Mouse (Mus musculus) MEL (cell line): Measurements from ENCODE around the gene Adgrl4. TPM values are rescaled to one million over a fixed set of nuclear protein-coding genes. Genes with fewer than 3 reads are reported as not detected.

ENCODE experiments used
- DNase-seq: peaks from one replicate; pipeline ENCODE4 v3.0.0; 2011; ENCODE audit warnings: low read depth, low spot score
- H3K27ac ChIP-seq: 2 replicates; pipeline ENCODE4 v1.5.1; 2012; ENCODE audit warnings: low read depth, mild to moderate bottlenecking, control low read depth, low read length, moderate library complexity; ENCODE audit not compliant: control insufficient read depth
- H3K27me3 ChIP-seq, 2 experiments: fragments of 150-350 bp in 1 of 2; sonication (generic) in 1 of 2; 2 replicates each; pipeline ENCODE4 v1.6.1; 2012; ENCODE audit warnings: low read length in 2 of 2, mild to moderate bottlenecking in 2 of 2, improper control_type of control experiment in 1 of 2, moderate library complexity in 1 of 2; ENCODE audit not compliant: insufficient read depth in 2 of 2, control insufficient read depth in 1 of 2
- H3K36me3 ChIP-seq, 2 experiments: 2 replicates each; pipeline ENCODE4 v1.6.1; 2012 to 2014; ENCODE audit warnings: low read length in 2 of 2, improper control_type of control experiment in 1 of 2, inconsistent platforms in 1 of 2, mild to moderate bottlenecking in 1 of 2; ENCODE audit not compliant: insufficient read depth in 2 of 2, control insufficient read depth in 1 of 2
- H3K4me1 ChIP-seq, 2 experiments: fragments of 150-350 bp in 1 of 2; sonication (generic) in 1 of 2; 2 replicates each; pipeline ENCODE4 v1.6.1; 2012; ENCODE audit warnings: low read length in 2 of 2, improper control_type of control experiment in 1 of 2, mild to moderate bottlenecking in 1 of 2; ENCODE audit not compliant: insufficient read depth in 2 of 2, control insufficient read depth in 1 of 2
- H3K4me3 ChIP-seq, 2 experiments: fragments of 150-350 bp in 1 of 2; sonication (generic) in 1 of 2; 2 replicates each; pipeline ENCODE4 v1.5.1; 2012; ENCODE audit warnings: low read depth in 2 of 2, low read length in 2 of 2, mild to moderate bottlenecking in 2 of 2, moderate library complexity in 2 of 2, control low read depth in 1 of 2, improper control_type of control experiment in 1 of 2; ENCODE audit not compliant: control insufficient read depth in 1 of 2, insufficient read depth in 1 of 2
- H3K79me2 ChIP-seq: 2 replicates; pipeline ENCODE4 v1.6.1; 2012; ENCODE audit warnings: mild to moderate bottlenecking, low read length, moderate library complexity; ENCODE audit not compliant: control insufficient read depth, poor library complexity, insufficient read depth
- H3K9ac ChIP-seq: 2 replicates; pipeline ENCODE4 v1.6.1; 2012; ENCODE audit warnings: low read depth, mild to moderate bottlenecking, control low read depth, low read length, moderate library complexity; ENCODE audit not compliant: control insufficient read depth, poor library complexity, severe bottlenecking
- H3K9me3 ChIP-seq: fragments of 150-350 bp; sonication (generic); replicated peaks from 2 replicates; pipeline ENCODE4 v1.6.1; 2012; ENCODE audit warnings: mild to moderate bottlenecking, low read length, improper control_type of control experiment, moderate library complexity; ENCODE audit not compliant: insufficient read depth
- BHLHE40 ChIP-seq: IDR thresholded peaks from 2 replicates; pipeline ENCODE4 v1.6.1; 2012; ENCODE audit warnings: low read depth, mild to moderate bottlenecking, inconsistent platforms, low read length, improper control_type of control experiment, borderline replicate concordance
- CHD1 ChIP-seq: IDR thresholded peaks from 2 replicates; pipeline ENCODE4 v1.6.1; 2012; ENCODE audit warnings: low read depth, mild to moderate bottlenecking, inconsistent platforms, low read length, improper control_type of control experiment
- CHD2 ChIP-seq: IDR thresholded peaks from 2 replicates; pipeline ENCODE4 v1.6.1; 2011; ENCODE audit warnings: low read length, improper control_type of control experiment
- CTCF ChIP-seq, 3 experiments: IDR thresholded peaks in 2 of 3; conservative IDR thresholded peaks in 1 of 3; 2 replicates each; pipeline ENCODE4 v1.5.1; 2011 to 2012; ENCODE audit warnings: low read length in 3 of 3, low read depth in 2 of 3, mild to moderate bottlenecking in 2 of 3, improper control_type of control experiment in 1 of 3, inconsistent platforms in 1 of 3, mixed read lengths in 1 of 3, moderate library complexity in 1 of 3; ENCODE audit not compliant: control insufficient read depth in 1 of 3, insufficient read depth in 1 of 3, poor library complexity in 1 of 3, severe bottlenecking in 1 of 3
- ELF1 ChIP-seq: IDR thresholded peaks from 2 replicates; pipeline ENCODE4 v1.6.1; 2014; ENCODE audit warnings: low read depth, mild to moderate bottlenecking, inconsistent platforms, low read length, improper control_type of control experiment, moderate library complexity
- EP300 ChIP-seq, 2 experiments: IDR thresholded peaks; 2 replicates each; pipeline ENCODE4 v1.6.1; 2011; ENCODE audit warnings: improper control_type of control experiment in 2 of 2, low read length in 2 of 2, low read depth in 1 of 2, mild to moderate bottlenecking in 1 of 2
- GABPA ChIP-seq: IDR thresholded peaks from 2 replicates; pipeline ENCODE4 v1.6.1; 2012; ENCODE audit warnings: low read depth, mild to moderate bottlenecking, inconsistent platforms, low read length, improper control_type of control experiment, moderate library complexity
- HCFC1 ChIP-seq: IDR thresholded peaks from 2 replicates; pipeline ENCODE4 v1.6.1; 2012; ENCODE audit warnings: low read depth, mild to moderate bottlenecking, inconsistent platforms, low read length, improper control_type of control experiment, moderate library complexity
- JUND ChIP-seq: IDR thresholded peaks from 2 replicates; pipeline ENCODE4 v1.6.1; 2011; ENCODE audit warnings: low read depth, mild to moderate bottlenecking, improper control_type of control experiment, low read length
- KAT2A ChIP-seq: conservative IDR thresholded peaks from 2 replicates; pipeline ENCODE4 v1.6.1; 2012; ENCODE audit warnings: low read depth, low read length, improper control_type of control experiment, inconsistent platforms
- MAFK ChIP-seq: IDR thresholded peaks from 2 replicates; pipeline ENCODE4 v1.6.1; 2011; ENCODE audit warnings: low read depth, mild to moderate bottlenecking, low read length, improper control_type of control experiment, borderline replicate concordance
- MAZ ChIP-seq: IDR thresholded peaks from 2 replicates; pipeline ENCODE4 v1.6.1; 2012; ENCODE audit warnings: low read depth, mild to moderate bottlenecking, inconsistent platforms, low read length, improper control_type of control experiment
- MXI1 ChIP-seq: IDR thresholded peaks from 2 replicates; pipeline ENCODE4 v1.6.1; 2011; ENCODE audit warnings: mild to moderate bottlenecking, low read depth, low read length, improper control_type of control experiment
- MYB ChIP-seq: IDR thresholded peaks from 2 replicates; pipeline ENCODE4 v1.6.1; 2011; ENCODE audit warnings: mild to moderate bottlenecking, low read depth, low read length, improper control_type of control experiment
- MYC ChIP-seq: IDR thresholded peaks from 2 replicates; pipeline ENCODE4 v1.6.1; 2011; ENCODE audit warnings: low read depth, mild to moderate bottlenecking, low read length, improper control_type of control experiment, moderate library complexity
- NELFE ChIP-seq: IDR thresholded peaks from 2 replicates; pipeline ENCODE4 v1.6.1; 2011; ENCODE audit warnings: low read depth, low read length, improper control_type of control experiment
- NRF1 ChIP-seq: IDR thresholded peaks from 2 replicates; pipeline ENCODE4 v1.6.1; 2014; ENCODE audit warnings: low read depth, mild to moderate bottlenecking, inconsistent platforms, low read length, improper control_type of control experiment, moderate library complexity; ENCODE audit not compliant: poor library complexity, insufficient read depth, severe bottlenecking
- POLR2AphosphoS2 ChIP-seq: IDR thresholded peaks from 2 replicates; pipeline ENCODE4 v1.6.1; 2011; ENCODE audit warnings: low read length, improper control_type of control experiment
- SIN3A ChIP-seq: IDR thresholded peaks from 2 replicates; pipeline ENCODE4 v1.6.1; 2012; ENCODE audit warnings: low read length, improper control_type of control experiment, inconsistent platforms
- SMC3 ChIP-seq: IDR thresholded peaks from 2 replicates; pipeline ENCODE4 v1.6.1; 2011; ENCODE audit warnings: low read depth, low read length, improper control_type of control experiment
- TAL1 ChIP-seq: IDR thresholded peaks from 2 replicates; pipeline ENCODE4 v1.6.1; 2012; ENCODE audit warnings: mild to moderate bottlenecking, inconsistent platforms, low read length, moderate library complexity, mixed read lengths
- TBP ChIP-seq: IDR thresholded peaks from 2 replicates; pipeline ENCODE4 v1.8.0; 2011; ENCODE audit warnings: low read depth, low read length, improper control_type of control experiment
- TCF12 ChIP-seq: IDR thresholded peaks from 2 replicates; pipeline ENCODE4 v1.6.1; 2014; ENCODE audit warnings: low read depth, mild to moderate bottlenecking, inconsistent platforms, low read length, improper control_type of control experiment, moderate library complexity
- UBTF ChIP-seq: IDR thresholded peaks from 2 replicates; pipeline ENCODE4 v1.6.1; 2012; ENCODE audit warnings: low read depth, mild to moderate bottlenecking, inconsistent platforms, low read length, improper control_type of control experiment, moderate library complexity, borderline replicate concordance; ENCODE audit not compliant: insufficient read depth
- USF1 ChIP-seq: IDR thresholded peaks from 2 replicates; pipeline ENCODE4 v1.6.1; 2014; ENCODE audit warnings: low read depth, mild to moderate bottlenecking, inconsistent platforms, low read length, improper control_type of control experiment, moderate library complexity
- USF2 ChIP-seq, 2 experiments: IDR thresholded peaks; 2 replicates each; pipeline ENCODE4 v1.6.1; 2011 to 2012; ENCODE audit warnings: improper control_type of control experiment in 2 of 2, low read length in 2 of 2, borderline replicate concordance in 1 of 2, inconsistent platforms in 1 of 2, low read depth in 1 of 2, mild to moderate bottlenecking in 1 of 2; ENCODE audit not compliant: insufficient read depth in 1 of 2
- ZC3H11A ChIP-seq: IDR thresholded peaks from 2 replicates; pipeline ENCODE4 v1.6.1; 2012; ENCODE audit warnings: low read depth, mild to moderate bottlenecking, inconsistent platforms, low read length, improper control_type of control experiment
- ZMIZ1 ChIP-seq: IDR thresholded peaks from 2 replicates; pipeline ENCODE4 v1.6.1; 2012; ENCODE audit warnings: low read depth, mild to moderate bottlenecking, inconsistent platforms, low read length, improper control_type of control experiment, moderate library complexity
- polyA plus RNA-seq, 2 experiments: library from polyadenylated mRNA; stranded (reverse) in 1 of 2; unstranded in 1 of 2; fragments of >175 nt in 1 of 2; fragments of >200 nt in 1 of 2; gene quantifications; 2 replicates each; pipeline versions ENCODE4 v1.2.1 to v1.2.4; 2012; ENCODE audit warnings: low replicate concordance in 2 of 2, low read depth in 1 of 2; ENCODE audit not compliant: insufficient read length in 2 of 2, insufficient read depth in 1 of 2, missing spikeins in 1 of 2
- total RNA-seq: library from RNA; depleted of rRNA; stranded (reverse); fragments of 300-350 nt; gene quantifications from 2 replicates; pipeline ENCODE4 v1.2.3, GENCODE M21; 2012

Adgrl4 gene
- total and polyA plus RNA-seq, 3 experiments: not detected

DNA sequence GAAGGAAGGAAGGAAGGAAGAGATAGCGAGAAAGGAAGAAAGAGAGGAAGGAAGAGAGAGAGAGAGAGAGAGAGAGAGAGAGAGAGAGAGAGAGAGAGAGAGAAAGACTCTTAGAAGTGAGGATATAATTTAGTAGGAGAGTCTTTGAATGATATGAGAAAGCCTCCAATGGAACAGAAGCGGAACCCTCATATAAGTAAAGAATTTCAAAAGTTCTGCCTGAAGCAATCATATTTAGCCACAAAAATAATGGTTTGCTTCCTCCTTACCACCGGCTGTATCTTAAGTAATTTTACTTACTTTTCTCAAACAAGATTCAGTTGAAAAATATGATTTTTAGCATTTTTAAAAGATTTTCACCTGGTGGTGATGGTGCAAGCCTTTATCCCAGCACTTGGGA is 7.6 kb upstream of the Adgrl4 start:
- Histone ChIP-seq H3K4me1 (no peaks in the 10 kb centered on the region), H3K9me3 (no peaks in the 10 kb centered on the region), H3K4me3 (no peak overlapping the region), H3K27ac (no peak overlapping the region), H3K9ac (no peak overlapping the region), H3K36me3 (no peaks in the 10 kb centered on the region), H3K27me3 (no peaks in the 10 kb centered on the region), H3K79me2 (no peaks in the 10 kb centered on the region)
- DNase-seq: no peak
- TF ChIP-seq HCFC1 (no peak), SIN3A (no peak), JUND (no peak), MXI1 (no peak), KAT2A (no peak), ZC3H11A (no peak), UBTF (no peak), MAZ (no peak), MYB (no peak), SMC3 (no peak), MYC (no peak), USF1 (no peak), GABPA (no peak), BHLHE40 (no peak), TCF12 (no peak), ELF1 (no peak)

DNA sequence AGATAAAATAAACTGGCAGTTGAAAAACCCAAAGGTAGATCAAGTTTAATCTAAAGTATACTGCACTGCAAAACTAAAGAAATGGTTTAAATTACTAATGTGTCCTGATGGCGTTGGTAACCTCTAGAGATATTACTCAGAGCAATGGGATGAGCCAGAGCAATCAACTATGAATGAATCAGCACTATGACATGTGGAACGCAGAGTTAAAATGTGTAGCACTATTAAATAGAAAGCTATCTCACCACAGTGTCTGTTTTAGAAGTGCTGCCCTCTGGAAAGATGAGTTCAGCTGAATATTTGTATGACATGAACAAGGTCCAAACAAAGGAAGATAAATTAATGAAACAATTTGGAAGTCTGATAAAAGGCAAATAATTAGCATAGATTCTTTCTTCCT is 6.2 kb upstream of the Adgrl4 start:
- TF ChIP-seq USF2 (IDR thresholded peaks at IDR 0.05; ENCODE audit: borderline replicate concordance in 1 of 2, insufficient read depth in 1 of 2, low read depth in 1 of 2, low read length in 2 of 2) (no peak), UBTF (no peak), CTCF (IDR thresholded peaks at IDR 0.05 in 2 of 3, conservative IDR thresholded peaks at IDR 0.05 in 1 of 3; ENCODE audit: control insufficient read depth in 1 of 3, insufficient read depth in 1 of 3, low read depth in 2 of 3, low read length in 3 of 3, poor library complexity in 1 of 3, severe bottlenecking in 1 of 3) (no peak), ZC3H11A (no peak), CHD2 (no peak), MAFK (no peak), TBP (no peak), NRF1 (no peak), POLR2AphosphoS2 (no peak), HCFC1 (no peak), ZMIZ1 (no peak), NELFE (no peak), TCF12 (no peak), MYC (no peak), EP300 (IDR thresholded peaks at IDR 0.05; ENCODE audit: low read depth in 1 of 2, low read length in 2 of 2) (no peak), TAL1 (no peak), SMC3 (no peak), BHLHE40 (no peak), CHD1 (no peak), MYB (no peak)
- H3K79me2 ChIP-seq: no peaks in the 10 kb centered on the region
- no peaks in the 10 kb centered on the region for H3K27me3 ChIP-seq
- no peak overlapping the region for H3K27ac ChIP-seq
- DNase-seq: no peak
- no peak overlapping the region for H3K9ac ChIP-seq
- no peak overlapping the region for H3K4me3 ChIP-seq
- no peaks in the 10 kb centered on the region for H3K9me3 ChIP-seq
- H3K4me1 ChIP-seq: no peaks in the 10 kb centered on the region
- no peaks in the 10 kb centered on the region for H3K36me3 ChIP-seq
